Mouse (Mus musculus) kidney, adult 2 months (tissue): Measurements from ENCODE around the gene Brsk1.

Source experiments
- CTCF ChIP-seq: fragments of 200-500 bp; conservative IDR thresholded peaks from 2 replicates; pipeline ENCODE4 v1.5.1; 2011; ENCODE audit warnings: low read depth, mild to moderate bottlenecking, control low read depth, low read length, moderate library complexity, mixed read lengths; ENCODE audit not compliant: insufficient read depth, insufficient read length
- POLR2A ChIP-seq: fragments of 200-500 bp; IDR thresholded peaks from one replicate; pipeline ENCODE4 v1.6.1; 2011; ENCODE audit warnings: low read depth, low read length, control low read depth

- TF ChIP-seq CTCF (no peak), POLR2A (no peak)
These were observed 69.3 kb downstream of the Brsk1 start for GRCm38 (mm10) chr7:4759670-4760069.
